Mouse (Mus musculus) bone marrow macrophage, adult 2 months (primary cell): ENCODE measurements around the gene Atg4c.

Experiments used
- CTCF ChIP-seq: IDR thresholded peaks from 2 replicates; pipeline ENCODE4 v1.5.1; 2012; ENCODE audit warnings: low read depth, mild to moderate bottlenecking, low read length, moderate library complexity
- POLR2A ChIP-seq: IDR thresholded peaks from 2 replicates; pipeline ENCODE4 v1.6.1; 2012; ENCODE audit warnings: mild to moderate bottlenecking, low read depth, low read length, borderline replicate concordance

DNA sequence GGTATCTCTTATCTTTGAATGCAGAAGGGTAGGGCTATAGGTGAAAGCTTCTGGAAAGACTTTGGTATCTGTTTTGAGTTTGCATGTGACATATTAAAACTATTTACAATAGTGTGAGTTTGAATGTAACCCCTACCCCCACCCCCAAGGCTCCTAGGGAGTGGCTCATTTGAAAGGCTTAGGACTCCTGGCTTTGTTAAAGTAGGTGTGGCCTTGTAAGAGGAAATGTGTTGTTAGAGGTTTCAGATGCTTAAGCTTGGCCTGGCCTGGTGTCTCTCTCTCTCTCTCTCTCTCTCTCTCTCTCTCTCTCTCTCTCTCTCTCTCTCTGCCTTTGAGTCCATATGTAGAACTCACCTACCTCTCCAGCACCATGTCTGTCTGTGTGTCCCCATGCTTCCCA, 5.0 kb downstream of the Atg4c start:
- TF ChIP-seq POLR2A = no peak
- no peak for TF ChIP-seq CTCF
